8 mouse cellular contexts compared by ENCODE assay signal in genomic region chr2:121866071-121866601, GRCm38 (mm10). TPM values are rescaled to one million over a fixed set of nuclear protein-coding genes. Genes with fewer than 3 reads are reported as not detected.
A peak's percentile ranks its signal among the peaks of the same experiment; 100 is the strongest.
DNase-seq lines count a peak whose midpoint lies in the region; TF ChIP-seq lines count a peak whose summit lies in the region.

No protein-coding gene starts in this region.

- no peak for TF ChIP-seq CTCF in E14TG2a.4 (conservative IDR thresholded peaks at IDR 0.05; ENCODE audit: low read length)

- no peaks in the 10 kb centered on the region for H3K9me3 ChIP-seq in E14TG2a.4 (ENCODE audit: low read length)
- H3K9me3 ChIP-seq in embryonic facial prominence, embryonic 10.5 days = no peaks in the 10 kb centered on the region
- H3K9me3 ChIP-seq in hindbrain, embryonic 10.5 days = no peaks in the 10 kb centered on the region
- no peaks in the 10 kb centered on the region for H3K9me3 ChIP-seq in megakaryocyte, embryonic 14.5 days

- 0 out of 2 replicates have a peak, but pooled peaks cover 4% of the 10 kb centered on the region for H3K27me3 ChIP-seq in E14TG2a.4 (ENCODE audit: insufficient read depth, low read length)
- 0 out of 2 replicates have a peak, but pooled peaks cover 9% of the 10 kb centered on the region for H3K27me3 ChIP-seq in embryonic facial prominence, embryonic 10.5 days (replicated peaks; ENCODE audit: low read depth, poor library complexity, severe bottlenecking)
- peaks cover 49% of the 10 kb centered on the region for H3K27me3 ChIP-seq in hindbrain, embryonic 10.5 days (ENCODE audit: insufficient read depth, poor library complexity, severe bottlenecking)
- H3K27me3 ChIP-seq in megakaryocyte, embryonic 14.5 days (replicated peaks) = peaks cover 17% of the 10 kb centered on the region

- H3K4me3 ChIP-seq in E14TG2a.4 (replicated peaks; ENCODE audit: low read length) = peak overlapping the region; percentile 95
- peak overlapping the region; percentile 90 for H3K4me3 ChIP-seq in embryonic facial prominence, embryonic 10.5 days
- peak overlapping the region; percentile 72 for H3K4me3 ChIP-seq in hindbrain, embryonic 10.5 days
- peak overlapping the region; percentile 95 for H3K4me3 ChIP-seq in megakaryocyte, embryonic 14.5 days (replicated peaks)

- peaks cover 18% of the 10 kb centered on the region for H3K4me1 ChIP-seq in E14TG2a.4 (replicated peaks; ENCODE audit: low read depth, low read length)
- H3K4me1 ChIP-seq in embryonic facial prominence, embryonic 10.5 days = peaks cover 19% of the 10 kb centered on the region
- peaks cover 23% of the 10 kb centered on the region for H3K4me1 ChIP-seq in hindbrain, embryonic 10.5 days (replicated peaks)
- H3K4me1 ChIP-seq in megakaryocyte, embryonic 14.5 days = peaks cover 22% of the 10 kb centered on the region

- peaks cover 19% of the 10 kb centered on the region; the same call in 1 of the 2 replicates for H3K36me3 ChIP-seq in E14TG2a.4 (ENCODE audit: insufficient read depth, low read length)
- H3K36me3 ChIP-seq in embryonic facial prominence, embryonic 10.5 days (replicated peaks) = peaks cover 10% of the 10 kb centered on the region
- peaks cover 14% of the 10 kb centered on the region; the same call in 1 of the 2 replicates for H3K36me3 ChIP-seq in hindbrain, embryonic 10.5 days
- peaks cover 5% of the 10 kb centered on the region for H3K36me3 ChIP-seq in megakaryocyte, embryonic 14.5 days (replicated peaks; ENCODE audit: low read length)

- DNase-seq in CD4-positive helper T cell, adult 2 months (ENCODE audit: low read depth, low spot score) = peak; percentile 69
- DNase-seq in embryonic facial prominence, embryonic 10.5 days (ENCODE audit: low spot score) = no peak
- peak; percentile 73 for DNase-seq in hindbrain, embryonic 10.5 days (ENCODE audit: low spot score)
- peak; percentile 25 to 47 for DNase-seq in left cerebral cortex, adult 18-20 months (ENCODE audit: low spot score in 2 of 2)
- DNase-seq in right cerebral cortex, postnatal 4 days = peak; percentile 21
- no peak for DNase-seq in ovary, postnatal 36 days (ENCODE audit: low spot score)

- WGBS in embryonic facial prominence, embryonic 10.5 days = 6% methylated on average over 18 of the region's 18 CpGs
- 3% methylated on average over 18 of the region's 18 CpGs for WGBS in hindbrain, embryonic 10.5 days

- H3K27ac ChIP-seq in embryonic facial prominence, embryonic 10.5 days (replicated peaks) = peak overlapping the region; percentile 91
- H3K27ac ChIP-seq in hindbrain, embryonic 10.5 days = peak overlapping the region; percentile 87

RNA-seq across cellular contexts. Expression of gene Casc4, which starts 0.6 kb away (rescaled TPM):
- polyA plus RNA-seq in embryonic facial prominence, embryonic 10.5 days (2016; fragmentation: Nextera tagmentation; extraction: Ambion mirVana) = 14.0 and 15.1 TPM in 2 replicates
- 15.4 and 16.0 TPM in 2 replicates for polyA plus RNA-seq in hindbrain, embryonic 10.5 days (2016; fragmentation: Nextera tagmentation; extraction: Ambion mirVana)
- total RNA-seq in left cerebral cortex, adult 18-20 months (2021) = 10 to 100 TPM; 88.5 to 93.0 TPM
- 0.67 and 2.8 TPM in 2 replicates for polyA plus RNA-seq in megakaryocyte, embryonic 14.5 days (2012; ENCODE audit: insufficient read depth, low replicate concordance)

RNA-seq across cellular contexts. Expression of gene Frmd5, which starts 59.2 kb away (rescaled TPM):
- polyA plus RNA-seq in embryonic facial prominence, embryonic 10.5 days (2016; fragmentation: Nextera tagmentation; extraction: Ambion mirVana) = 5.4 and 6.9 TPM in 2 replicates
- 10.8 and 15.3 TPM in 2 replicates for polyA plus RNA-seq in hindbrain, embryonic 10.5 days (2016; fragmentation: Nextera tagmentation; extraction: Ambion mirVana)
- total RNA-seq in left cerebral cortex, adult 18-20 months (2021) = 10 to 100 TPM; 51.7 to 53.0 TPM
- 1.1 TPM in 1 of 2 replicates, not detected in the other for polyA plus RNA-seq in megakaryocyte, embryonic 14.5 days (2012; ENCODE audit: insufficient read depth, low replicate concordance)

Comparison
In these comparisons a context has a peak if more than half of its experiments do, and no peak if none do; other contexts are left out.
1. DNase-seq: peak in CD4-positive helper T cell, adult 2 months (single experiment), hindbrain, embryonic 10.5 days (single experiment), left cerebral cortex, adult 18-20 months (2 of 2) and right cerebral cortex, postnatal 4 days (single experiment); none in embryonic facial prominence, embryonic 10.5 days (single experiment) and ovary, postnatal 36 days (single experiment).
2. Peak in every context shown above with its lines, with median percentiles within 50 percentile points of each other: H3K4me3 ChIP-seq.